Mouse (Mus musculus) lung, adult 2 months (tissue): ENCODE measurements at regions not wholly inside any gene's neighbourhood (a gene's known extent, or its start where the extent isn't known, plus 50 kb on each side); places are given as distances from the start of the nearest gene placed in this dataset.
"Not testable (repeated sequence)": the region's sequence is repeated elsewhere in the genome, so short reads cannot be mapped to it uniquely, and the experiment has no call there.

Experiments used
- DNase-seq: peaks from one replicate; pipeline ENCODE4 v3.0.0; 2022
- H3K4me1 ChIP-seq: fragments of 200-500 bp; 2 replicates; pipeline ENCODE4 v1.6.1; 2011; ENCODE audit warnings: low read length; ENCODE audit not compliant: control insufficient read depth, insufficient read depth
- H3K4me3 ChIP-seq: fragments of 200-500 bp; replicated peaks from 2 replicates; pipeline ENCODE3; 2011; ENCODE audit warnings: low read depth, mild to moderate bottlenecking, control low read depth, low read length; ENCODE audit errors: extremely low read depth
- CTCF ChIP-seq: fragments of 200-500 bp; IDR thresholded peaks from 2 replicates; pipeline ENCODE4 v1.5.1; 2011; ENCODE audit warnings: mild to moderate bottlenecking, low read length, control low read depth; ENCODE audit not compliant: insufficient read depth
- POLR2A ChIP-seq: fragments of 200-500 bp; IDR thresholded peaks from 2 replicates; pipeline ENCODE4 v1.6.1; 2011; ENCODE audit warnings: low read depth, mild to moderate bottlenecking, control low read depth, low read length, borderline replicate concordance; ENCODE audit errors: extremely low read depth
- WGBS: fragments of 180-500 bp; shearing (Covaris S2); methylation state at CpG from one replicate; pipeline ENCODE4 v1.1.7; 2018; 5-methylcytosine and 5-hydroxymethylcytosine counted together

DNA sequence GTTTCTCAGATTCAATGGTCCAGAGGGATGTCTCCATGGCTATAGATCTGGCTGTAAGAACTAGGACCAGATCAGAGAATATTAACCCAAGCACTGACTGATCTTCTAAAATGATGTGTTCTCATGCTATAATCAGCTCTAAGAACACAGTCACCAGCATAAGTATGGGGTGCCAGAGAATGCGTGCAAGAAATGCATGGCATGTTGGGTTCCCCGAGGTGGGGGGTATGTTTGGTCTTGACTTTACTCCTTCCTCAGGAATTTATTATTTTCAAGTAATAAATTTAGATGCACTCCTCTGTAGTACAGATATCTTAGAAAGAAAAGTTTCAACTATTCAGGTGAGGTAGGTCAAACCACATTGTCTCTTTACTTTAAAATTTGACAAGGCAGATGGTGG is 246.5 kb upstream of the Pik3r1 start:
- WGBS, result 82% methylated on average over 2 of the region's 2 CpGs
- no peak for DNase-seq

DNA sequence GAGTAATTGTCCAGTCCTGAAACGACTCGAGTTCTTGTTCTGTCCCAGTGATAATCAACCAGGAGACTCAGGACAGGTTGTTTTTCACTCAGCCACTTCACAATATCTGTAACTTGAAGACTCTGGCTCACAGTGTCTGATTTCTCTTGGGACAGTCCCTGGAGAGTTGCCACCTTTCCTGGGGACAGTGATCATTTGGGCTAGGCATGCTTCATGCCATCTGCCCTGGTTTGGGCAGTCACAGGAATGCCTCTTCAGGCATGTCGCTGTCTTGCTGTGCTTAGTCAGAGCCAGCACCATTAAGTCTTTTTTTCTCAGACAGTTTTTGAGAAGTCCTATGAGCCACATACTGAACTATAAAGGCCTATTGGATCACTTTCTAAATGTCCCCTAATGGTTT is 246.9 kb upstream of the Pik3r1 start:
- WGBS, result 71% methylated on average over 3 of the region's 3 CpGs
- TF ChIP-seq POLR2A, result no peak
- TF ChIP-seq CTCF, result no peak
- DNase-seq, result no peak
- no peak overlapping the region for H3K4me3 ChIP-seq
- no peaks in the 10 kb centered on the region for H3K4me1 ChIP-seq

More for the DNA sequence above, 246.5 kb upstream of the Pik3r1 start:
- no peak overlapping the region for H3K4me3 ChIP-seq
- TF ChIP-seq CTCF (no peak), POLR2A (no peak)
- H3K4me1 ChIP-seq, result no peaks in the 10 kb centered on the region

DNA sequence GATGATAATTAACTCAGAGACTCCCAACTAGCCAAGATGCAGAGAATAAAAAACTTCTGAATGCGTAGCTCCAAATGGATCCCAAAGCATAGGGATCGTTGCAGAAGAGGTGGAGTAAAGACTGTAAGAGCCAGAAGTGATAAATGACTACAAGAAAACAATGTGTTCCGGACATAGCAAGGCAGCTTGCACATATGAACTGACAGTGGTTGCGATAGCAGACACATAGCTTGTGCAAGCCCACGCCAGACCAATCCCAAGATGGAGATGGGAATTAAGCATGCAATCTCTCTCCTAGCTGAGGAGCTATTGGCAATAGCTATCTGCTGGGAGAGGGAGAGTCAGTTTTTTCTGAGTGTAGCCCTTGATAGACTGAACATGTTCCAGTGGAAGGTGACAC is 248.5 kb upstream of the Pik3r1 start:
- DNase-seq, result no peak
- H3K4me1 ChIP-seq, result no peaks in the 10 kb centered on the region
- 84% methylated on average over 5 of the region's 5 CpGs for WGBS
- no peak overlapping the region for H3K4me3 ChIP-seq
- no peak for TF ChIP-seq CTCF
- TF ChIP-seq POLR2A, result no peak

DNA sequence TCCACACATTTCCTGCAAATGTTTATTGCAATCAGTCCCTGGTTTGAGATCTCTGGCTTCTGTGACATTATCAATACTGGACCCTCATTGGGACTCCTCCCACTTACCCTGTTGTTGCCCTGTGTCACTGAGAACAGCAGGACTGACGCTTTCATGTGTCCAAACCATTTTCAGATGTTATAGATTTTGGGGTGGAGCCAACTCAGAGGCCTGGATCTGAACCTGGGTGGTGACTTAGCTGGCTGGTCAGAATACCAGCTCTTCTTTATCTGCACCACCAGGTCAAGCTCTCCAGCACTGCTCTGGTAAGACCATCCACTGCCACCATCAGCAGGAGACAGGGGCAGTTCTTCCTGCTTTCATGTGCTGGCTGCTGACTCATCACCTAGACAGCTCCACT is 254.3 kb upstream of the Pik3r1 start:
- TF ChIP-seq POLR2A, result no peak
- TF ChIP-seq CTCF, result no peak
- DNase-seq, result no peak
- Histone ChIP-seq H3K4me1 (no peaks in the 10 kb centered on the region), H3K4me3 (no peak overlapping the region)
- 91% methylated on average over 1 of the region's 1 CpGs for WGBS

DNA sequence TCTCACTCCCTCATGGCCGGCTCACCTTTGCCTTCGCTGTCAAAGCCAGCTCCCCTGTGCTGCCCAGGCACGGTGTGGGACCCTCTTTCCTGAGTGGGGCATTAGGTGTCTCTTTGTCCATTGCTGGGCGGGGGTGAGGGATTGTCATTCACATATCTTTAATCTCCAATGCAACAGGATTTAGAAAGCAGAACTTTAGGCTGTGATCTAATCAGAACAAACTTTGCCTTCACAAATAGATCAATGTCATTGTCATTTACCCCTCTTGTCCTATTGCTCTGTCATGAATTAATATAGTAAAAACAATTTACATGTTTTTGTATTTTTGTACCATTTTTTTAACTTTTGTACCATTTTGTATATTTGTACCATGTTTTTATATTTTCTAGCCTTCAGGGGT is 254.7 kb upstream of the Pik3r1 start:
- no peak for DNase-seq
- Histone ChIP-seq H3K4me1 (no peaks in the 10 kb centered on the region), H3K4me3 (no peak overlapping the region)
- WGBS, result 83% methylated on average over 4 of the region's 4 CpGs
- no peak for TF ChIP-seq POLR2A
- TF ChIP-seq CTCF, result no peak

DNA sequence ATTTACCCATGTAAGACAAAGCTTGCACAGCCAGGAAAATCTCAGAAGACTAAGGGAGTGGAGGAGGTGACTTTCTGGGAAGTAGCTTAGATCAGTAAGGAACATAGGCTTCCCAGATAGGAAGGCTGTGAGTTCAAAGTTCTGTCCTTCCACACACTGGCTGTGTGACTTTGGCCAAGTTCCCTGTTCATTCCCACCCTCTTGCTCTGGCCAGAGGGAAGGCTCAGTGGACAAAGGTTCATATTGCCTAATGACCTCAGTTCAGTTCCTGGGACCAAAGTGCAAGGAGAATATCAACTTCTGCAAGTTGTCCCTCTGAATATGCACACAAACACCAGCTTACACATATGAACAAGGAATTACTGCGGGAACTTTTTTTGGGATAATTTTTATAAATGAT is 255.6 kb upstream of the Pik3r1 start:
- no peak overlapping the region for H3K4me3 ChIP-seq
- no peaks in the 10 kb centered on the region for H3K4me1 ChIP-seq
- WGBS, result 98% methylated on average over 1 of the region's 1 CpGs
- TF ChIP-seq CTCF (no peak), POLR2A (no peak)
- DNase-seq, result no peak

DNA sequence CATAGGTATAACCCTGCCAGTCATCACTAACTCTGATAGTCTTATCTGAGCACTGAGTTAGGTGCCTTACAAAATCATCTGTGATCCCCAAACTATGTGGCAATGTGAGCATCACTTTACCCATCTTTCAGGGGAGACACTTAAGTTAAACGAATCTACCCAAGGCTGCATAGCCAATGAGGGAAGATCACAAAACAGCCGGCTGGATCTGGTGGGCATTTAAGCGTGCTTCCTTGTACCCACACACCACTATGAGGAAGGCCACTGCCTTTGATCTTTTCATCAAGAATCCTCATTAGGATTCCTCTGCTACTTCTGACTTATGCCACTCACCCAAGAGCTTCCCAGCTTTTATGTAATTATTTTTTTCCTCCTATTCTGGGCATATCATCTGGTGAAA is 257.1 kb upstream of the Pik3r1 start:
- DNase-seq, result no peak
- WGBS, result 83% methylated on average over 3 of the region's 3 CpGs
- no peak for TF ChIP-seq CTCF
- TF ChIP-seq POLR2A, result no peak
- Histone ChIP-seq H3K4me1 (no peaks in the 10 kb centered on the region), H3K4me3 (no peak overlapping the region)

DNA sequence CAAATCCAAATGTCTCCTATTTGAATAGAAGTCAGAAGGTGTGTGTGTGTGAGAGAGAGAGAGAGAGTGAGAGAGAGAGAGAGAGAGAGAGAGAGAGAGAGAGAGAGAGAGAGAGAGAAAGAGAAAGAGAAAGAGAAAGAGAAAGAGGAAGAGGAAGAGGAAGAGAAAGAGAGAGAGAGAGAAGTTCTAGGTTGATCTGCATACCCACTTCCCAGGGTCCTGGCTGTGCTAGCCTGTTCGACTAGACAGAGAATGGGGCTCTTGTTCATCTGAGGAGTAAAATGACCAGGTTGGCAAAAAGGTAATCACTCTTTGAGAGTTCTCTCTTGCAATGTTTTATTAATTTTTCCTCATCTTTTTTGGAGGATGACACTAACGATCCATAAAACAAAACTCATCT is 257.5 kb upstream of the Pik3r1 start:
- H3K4me3 ChIP-seq, DNase-seq, H3K4me1 ChIP-seq: not testable (repeated sequence)
- 75% methylated on average over 2 of the region's 2 CpGs for WGBS

DNA sequence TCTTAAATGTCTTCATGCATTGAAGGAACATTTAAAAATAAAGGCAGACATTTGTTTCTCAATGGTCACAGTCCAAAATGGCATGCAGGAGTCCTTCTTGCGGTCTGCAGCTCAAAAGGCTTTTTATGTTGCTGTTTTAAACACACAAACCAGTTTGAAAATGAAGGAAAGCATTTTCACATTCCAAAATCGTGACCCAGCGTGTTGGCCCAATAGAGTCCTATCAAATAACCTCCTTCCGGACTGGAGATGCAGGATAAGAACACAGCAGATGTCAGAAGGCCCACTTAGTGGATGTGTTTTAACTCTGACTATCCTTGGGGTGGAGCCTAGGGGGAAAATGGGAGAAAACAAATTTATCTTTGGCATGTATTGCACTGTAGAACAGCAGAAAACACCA is 263.4 kb upstream of the Pik3r1 start:
- WGBS, result 72% methylated on average over 4 of the region's 4 CpGs
- Histone ChIP-seq H3K4me1 (no peaks in the 10 kb centered on the region), H3K4me3 (no peak overlapping the region)
- TF ChIP-seq CTCF (no peak), POLR2A (no peak)
- no peak for DNase-seq

DNA sequence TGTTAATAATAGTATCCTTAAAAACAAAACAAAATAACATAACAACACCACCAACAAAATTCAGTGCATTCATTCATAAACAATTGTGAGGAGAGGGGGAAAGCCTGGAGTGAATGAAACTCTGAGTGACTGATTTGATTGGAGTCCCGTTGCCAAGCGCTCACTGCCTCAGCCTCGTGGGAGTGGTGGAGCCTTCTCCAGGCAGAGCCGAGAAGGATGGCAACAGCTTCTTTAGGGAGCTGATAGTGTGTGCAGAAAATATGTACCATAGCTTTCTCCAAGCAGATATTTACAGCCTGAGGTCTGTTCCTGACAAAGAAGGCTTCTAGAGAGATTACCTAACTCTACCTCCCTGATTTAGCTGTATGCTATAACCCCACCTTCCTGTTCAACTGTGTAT is 266.5 kb upstream of the Pik3r1 start:
- DNase-seq, result no peak
- WGBS, result 46% methylated on average over 4 of the region's 4 CpGs
- Histone ChIP-seq H3K4me3 (no peak overlapping the region), H3K4me1 (no peaks in the 10 kb centered on the region)
- TF ChIP-seq POLR2A (no peak), CTCF (no peak)

DNA sequence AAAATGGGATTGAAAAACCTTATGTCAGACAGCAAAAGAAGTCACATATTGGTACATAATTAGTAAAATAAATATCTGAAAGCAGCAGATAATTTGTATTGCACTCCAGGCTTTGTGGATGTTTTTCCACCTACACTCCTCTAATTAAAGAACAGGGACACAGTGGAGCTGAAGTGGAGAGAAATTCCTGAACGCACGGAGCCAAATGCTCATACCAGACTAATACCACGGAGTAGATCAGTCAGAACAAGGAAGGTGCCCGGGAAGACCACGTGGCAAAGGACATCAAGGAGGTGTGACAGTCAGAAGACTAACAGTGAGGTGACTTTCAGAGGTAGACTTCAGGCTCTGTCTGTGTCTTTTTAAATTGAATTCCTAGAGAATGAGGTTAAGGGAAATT is 268.0 kb upstream of the Pik3r1 start:
- no peak overlapping the region for H3K4me3 ChIP-seq
- DNase-seq, result no peak

More for the DNA sequence above, 268.0 kb upstream of the Pik3r1 start:
- WGBS, result 61% methylated on average over 5 of the region's 5 CpGs
- H3K4me1 ChIP-seq, result no peaks in the 10 kb centered on the region
- TF ChIP-seq POLR2A, result no peak
- TF ChIP-seq CTCF, result no peak
